Comparison of ENCODE assay signal across 9 mouse cellular contexts in genomic region chr6:83179390-83180117, GRCm38 (mm10). TPM values are rescaled to one million over a fixed set of nuclear protein-coding genes. Genes with fewer than 3 reads are reported as not detected.
DNase-seq lines count a peak whose midpoint lies in the region; ATAC-seq and TF ChIP-seq lines count a peak whose summit lies in the region.
"Had no signal": no experiment of that assay in that cellular context is flagged by ENCODE, and none has a peak within 500 bp of the region (broad histone marks: within the 10 kb centered on the region; RNA-seq: fewer than 3 reads in every experiment).

No protein-coding gene starts in this region.

- H3K4me1 ChIP-seq in forebrain, embryonic 13.5 days: peaks cover 13% of the 10 kb centered on the region
- peaks cover 24% of the 10 kb centered on the region for H3K4me1 ChIP-seq in midbrain, embryonic 10.5 days
- H3K4me1 ChIP-seq in stomach, postnatal 0 days (replicated peaks; ENCODE audit: control insufficient read depth, insufficient read depth): peaks cover 2% of the 10 kb centered on the region; the same call in 1 of the 2 replicates

- peak overlapping the region; percentile 43 for H3K4me3 ChIP-seq in forebrain, embryonic 13.5 days
- H3K4me3 ChIP-seq in midbrain, embryonic 10.5 days: peak overlapping the region; percentile 55
- peak overlapping the region; percentile 23; the same call in 1 of the 2 replicates for H3K4me3 ChIP-seq in stomach, postnatal 0 days (ENCODE audit: low read depth, low read length)

- ATAC-seq in cerebellum, adult (ENCODE audit: insufficient number of reproducible peaks, low FRiP score, low TSS enrichment): peak; percentile 85
- ATAC-seq in forebrain, embryonic 13.5 days: peak; percentile 89
- ATAC-seq in stomach, postnatal 0 days (ENCODE audit: low FRiP score, low TSS enrichment): peak; percentile 59; the same call in 1 of the 2 replicates

- no peak overlapping the region for H3K27ac ChIP-seq in forebrain, embryonic 13.5 days
- H3K27ac ChIP-seq in midbrain, embryonic 10.5 days (replicated peaks): peak overlapping the region; percentile 76
- no peak overlapping the region for H3K27ac ChIP-seq in stomach, postnatal 0 days (replicated peaks)
- H3K27ac ChIP-seq: liver, embryonic 14.5 days had no signal

- TF ChIP-seq CTCF in brain, embryonic 14.5 days (IDR thresholded peaks at IDR 0.05; ENCODE audit: borderline replicate concordance, extremely low read depth, insufficient read depth, insufficient read length): no peak
- TF ChIP-seq CTCF in stomach, postnatal 0 days (IDR thresholded peaks at IDR 0.05; ENCODE audit: low read depth): no peak

- no peaks in the 10 kb centered on the region for H3K27me3 ChIP-seq in forebrain, embryonic 13.5 days
- no peaks in the 10 kb centered on the region for H3K27me3 ChIP-seq in midbrain, embryonic 10.5 days (ENCODE audit: low read depth, poor library complexity, severe bottlenecking)
- H3K27me3 ChIP-seq in stomach, postnatal 0 days (ENCODE audit: control insufficient read depth, insufficient read depth, low read length): no peaks in the 10 kb centered on the region

- H3K9ac ChIP-seq in forebrain, embryonic 13.5 days: peak overlapping the region; percentile 70
- peak overlapping the region; percentile 50 for H3K9ac ChIP-seq in stomach, postnatal 0 days (ENCODE audit: low read length)
- H3K9ac ChIP-seq: liver, embryonic 14.5 days had no signal

- WGBS in forebrain, embryonic 13.5 days: 9% methylated on average over 12 of the region's 12 CpGs
- 13% methylated on average over 12 of the region's 12 CpGs for WGBS in midbrain, embryonic 10.5 days
- 37% methylated on average over 12 of the region's 12 CpGs for WGBS in stomach, postnatal 0 days

- H3K36me3 ChIP-seq in forebrain, embryonic 13.5 days (ENCODE audit: poor library complexity, severe bottlenecking): peaks cover 28% of the 10 kb centered on the region
- H3K36me3 ChIP-seq in midbrain, embryonic 10.5 days: peaks cover 33% of the 10 kb centered on the region
- no peaks in the 10 kb centered on the region; the same call in 1 of the 2 replicates for H3K36me3 ChIP-seq in stomach, postnatal 0 days (ENCODE audit: control insufficient read depth, insufficient read depth, low read length)

- peak overlapping the region; percentile 66 for H3K4me2 ChIP-seq in forebrain, embryonic 13.5 days
- peak overlapping the region; percentile 51 for H3K4me2 ChIP-seq in stomach, postnatal 0 days (replicated peaks; ENCODE audit: low read depth)

- H3K9me3 ChIP-seq in forebrain, embryonic 13.5 days (replicated peaks): no peaks in the 10 kb centered on the region
- H3K9me3 ChIP-seq in midbrain, embryonic 10.5 days (replicated peaks): no peaks in the 10 kb centered on the region
- H3K9me3 ChIP-seq in stomach, postnatal 0 days (ENCODE audit: control insufficient read depth, low read length): no peaks in the 10 kb centered on the region

- no peak for DNase-seq in cerebellum, postnatal 4 days (ENCODE audit: low spot score in 2 of 2)
- peak; percentile 85 for DNase-seq in brain, embryonic 14.5 days (ENCODE audit: low read depth)
- peak; percentile 53 to 63 for DNase-seq in kidney, postnatal 4 days
- peak; percentile 55 for DNase-seq in midbrain, embryonic 10.5 days (ENCODE audit: low spot score)
- DNase-seq in stomach, postnatal 0 days (ENCODE audit: low spot score): no peak
- DNase-seq in ovary, postnatal 36 days (ENCODE audit: low spot score): no peak

- TF ChIP-seq EP300 in stomach, postnatal 0 days (optimal IDR thresholded peaks at IDR 0.05): no peak

- no peak for TF ChIP-seq POLR2A in brain, embryonic 14.5 days (IDR thresholded peaks at IDR 0.05; ENCODE audit: borderline replicate concordance, extremely low read depth, insufficient read depth, insufficient read length, poor library complexity, severe bottlenecking)

RNA-seq across cellular contexts. Expression of gene Dctn1, which starts 13.8 kb away (rescaled TPM):
- polyA plus RNA-seq in brain, embryonic 14.5 days (2012; rRNA removed): 217 and 252 TPM in 2 replicates
- polyA plus RNA-seq in forebrain, embryonic 13.5 days (2015; fragmentation: Nextera tagmentation; extraction: Ambion mirVana): 108 and 113 TPM in 2 replicates
- polyA plus RNA-seq in midbrain, embryonic 10.5 days (2016; fragmentation: Nextera tagmentation; extraction: Ambion mirVana): 105 and 128 TPM in 2 replicates
- polyA plus RNA-seq in stomach, postnatal 0 days (2015; fragmentation: Nextera tagmentation; extraction: Ambion mirVana): 42.9 and 43.5 TPM in 2 replicates

RNA-seq across cellular contexts. Expression of gene 1700003E16Rik, which starts 23.4 kb away (rescaled TPM):
- 2.9 and 4.1 TPM in 2 replicates for polyA plus RNA-seq in brain, embryonic 14.5 days (2012; rRNA removed)
- polyA plus RNA-seq in forebrain, embryonic 13.5 days (2015; fragmentation: Nextera tagmentation; extraction: Ambion mirVana): 2.7 and 3.6 TPM in 2 replicates
- 1.9 and 2.0 TPM in 2 replicates for polyA plus RNA-seq in midbrain, embryonic 10.5 days (2016; fragmentation: Nextera tagmentation; extraction: Ambion mirVana)
- 1.1 TPM in 2 replicates for polyA plus RNA-seq in stomach, postnatal 0 days (2015; fragmentation: Nextera tagmentation; extraction: Ambion mirVana)

RNA-seq across cellular contexts. Expression of gene Wdr54, which starts 23.4 kb away (rescaled TPM):
- polyA plus RNA-seq in brain, embryonic 14.5 days (2012; rRNA removed): 21.2 and 31.4 TPM in 2 replicates
- 17.5 and 18.4 TPM in 2 replicates for polyA plus RNA-seq in forebrain, embryonic 13.5 days (2015; fragmentation: Nextera tagmentation; extraction: Ambion mirVana)
- polyA plus RNA-seq in midbrain, embryonic 10.5 days (2016; fragmentation: Nextera tagmentation; extraction: Ambion mirVana): 13.0 and 14.6 TPM in 2 replicates
- polyA plus RNA-seq in stomach, postnatal 0 days (2015; fragmentation: Nextera tagmentation; extraction: Ambion mirVana): 1.6 and 1.7 TPM in 2 replicates

RNA-seq across cellular contexts. Expression of gene Slc4a5, which starts 40.1 kb away (rescaled TPM):
- polyA plus RNA-seq in brain, embryonic 14.5 days (2012; rRNA removed): 2.1 and 7.0 TPM in 2 replicates
- polyA plus RNA-seq in forebrain, embryonic 13.5 days (2015; fragmentation: Nextera tagmentation; extraction: Ambion mirVana): 0.34 and 0.62 TPM in 2 replicates
- 0.67 and 0.79 TPM in 2 replicates for polyA plus RNA-seq in midbrain, embryonic 10.5 days (2016; fragmentation: Nextera tagmentation; extraction: Ambion mirVana)
- 0.08 and 0.18 TPM in 2 replicates for polyA plus RNA-seq in stomach, postnatal 0 days (2015; fragmentation: Nextera tagmentation; extraction: Ambion mirVana)

RNA-seq across cellular contexts. Expression of gene Rtkn, which starts 44.3 kb away (rescaled TPM):
- polyA plus RNA-seq in brain, embryonic 14.5 days (2012; rRNA removed): 28.9 and 30.7 TPM in 2 replicates
- polyA plus RNA-seq in forebrain, embryonic 13.5 days (2015; fragmentation: Nextera tagmentation; extraction: Ambion mirVana): 10.4 and 10.5 TPM in 2 replicates
- polyA plus RNA-seq in midbrain, embryonic 10.5 days (2016; fragmentation: Nextera tagmentation; extraction: Ambion mirVana): 35.3 and 39.7 TPM in 2 replicates
- 18.5 and 20.4 TPM in 2 replicates for polyA plus RNA-seq in stomach, postnatal 0 days (2015; fragmentation: Nextera tagmentation; extraction: Ambion mirVana)

Comparison
In these comparisons a context has a peak if more than half of its experiments do, and no peak if none do; other contexts are left out.
1. DNase-seq: peak in brain, embryonic 14.5 days (single experiment), kidney, postnatal 4 days (2 of 2) and midbrain, embryonic 10.5 days (single experiment); none in cerebellum, postnatal 4 days (0 of 2), stomach, postnatal 0 days (single experiment) and ovary, postnatal 36 days (single experiment).
2. Peak in every context shown above with its lines, with median percentiles within 50 percentile points of each other: ATAC-seq and H3K4me3 ChIP-seq.